Mouse (Mus musculus): Measurements from ENCODE around the gene Mtmr10. TPM values are rescaled to one million over a fixed set of nuclear protein-coding genes. Genes with fewer than 3 reads are reported as not detected.

The Mtmr10 gene
- polyA plus RNA-seq, 1 experiment: 4.5 TPM

- Histone ChIP-seq H3K27ac (ENCODE audit: control insufficient read depth, insufficient read depth, low read length) (no peak overlapping the region), H3K4me1 (replicated peaks; ENCODE audit: control insufficient read depth, insufficient read depth, low read length) (0 out of 2 replicates have a peak, but pooled peaks cover 2% of the 10 kb centered on the region), H3K27me3 (ENCODE audit: control insufficient read depth, insufficient read depth, low read length) (no peaks in the 10 kb centered on the region), H3K4me3 (ENCODE audit: control insufficient read depth, insufficient read depth, low read length) (no peak overlapping the region), H3K36me3 (ENCODE audit: control insufficient read depth, insufficient read depth, low read length) (no peaks in the 10 kb centered on the region)
- TF ChIP-seq POLR2A (IDR thresholded peaks at IDR 0.05; ENCODE audit: control insufficient read depth, extremely low read depth, insufficient read depth, low read length, poor library complexity) (no peak), CTCF (IDR thresholded peaks at IDR 0.05; ENCODE audit: borderline replicate concordance, control insufficient read depth, extremely low read depth, insufficient read depth, low read length, poor library complexity) (no peak)
- DNase-seq: no peak
- 94% methylated on average over 6 of the region's 6 CpGs for WGBS
These were observed 43.1 kb upstream of the Mtmr10 start for GRCm38 (mm10) chr7:64244371-64244770.

GRCm38 (mm10) chr7:64246713-64247112 lies 40.7 kb upstream of the Mtmr10 start:
- no peaks in the 10 kb centered on the region for H3K36me3 ChIP-seq (ENCODE audit: control insufficient read depth, insufficient read depth, low read length)
- H3K27me3 ChIP-seq (ENCODE audit: control insufficient read depth, insufficient read depth, low read length): no peaks in the 10 kb centered on the region
- 91% methylated on average over 4 of the region's 4 CpGs for WGBS
- peaks cover 5% of the 10 kb centered on the region for H3K4me1 ChIP-seq (replicated peaks; ENCODE audit: control insufficient read depth, insufficient read depth, low read length)
- no peak overlapping the region for H3K4me3 ChIP-seq (ENCODE audit: control insufficient read depth, insufficient read depth, low read length)
- TF ChIP-seq CTCF (IDR thresholded peaks at IDR 0.05; ENCODE audit: borderline replicate concordance, control insufficient read depth, extremely low read depth, insufficient read depth, low read length, poor library complexity) (no peak), POLR2A (IDR thresholded peaks at IDR 0.05; ENCODE audit: control insufficient read depth, extremely low read depth, insufficient read depth, low read length, poor library complexity) (no peak)
- DNase-seq: no peak
- H3K27ac ChIP-seq (ENCODE audit: control insufficient read depth, insufficient read depth, low read length): no peak overlapping the region

- TF ChIP-seq CTCF (IDR thresholded peaks at IDR 0.05; ENCODE audit: borderline replicate concordance, control insufficient read depth, extremely low read depth, insufficient read depth, low read length, poor library complexity) (no peak), POLR2A (IDR thresholded peaks at IDR 0.05; ENCODE audit: control insufficient read depth, extremely low read depth, insufficient read depth, low read length, poor library complexity) (no peak)
- 8% methylated on average over 1 of the region's 1 CpGs for WGBS
These were observed 39.1 kb upstream of the Mtmr10 start for GRCm38 (mm10) chr7:64248352-64248751.

GRCm38 (mm10) chr7:64249715-64250114 lies 37.7 kb upstream of the Mtmr10 start:
- WGBS: 17% methylated on average over 4 of the region's 4 CpGs
- no peak for DNase-seq
- no peak overlapping the region for H3K4me3 ChIP-seq (ENCODE audit: control insufficient read depth, insufficient read depth, low read length)
- H3K27me3 ChIP-seq (ENCODE audit: control insufficient read depth, insufficient read depth, low read length): no peaks in the 10 kb centered on the region
- H3K4me1 ChIP-seq (replicated peaks; ENCODE audit: control insufficient read depth, insufficient read depth, low read length): peaks cover 5% of the 10 kb centered on the region
- H3K36me3 ChIP-seq (ENCODE audit: control insufficient read depth, insufficient read depth, low read length): no peaks in the 10 kb centered on the region
- H3K27ac ChIP-seq (ENCODE audit: control insufficient read depth, insufficient read depth, low read length): no peak overlapping the region
- TF ChIP-seq CTCF (IDR thresholded peaks at IDR 0.05; ENCODE audit: borderline replicate concordance, control insufficient read depth, extremely low read depth, insufficient read depth, low read length, poor library complexity): no peak
- no peak for TF ChIP-seq POLR2A (IDR thresholded peaks at IDR 0.05; ENCODE audit: control insufficient read depth, extremely low read depth, insufficient read depth, low read length, poor library complexity)

More at GRCm38 (mm10) chr7:64248352-64248751, 39.1 kb upstream of the Mtmr10 start:
- Histone ChIP-seq H3K27ac (ENCODE audit: control insufficient read depth, insufficient read depth, low read length) (no peak overlapping the region), H3K4me1 (replicated peaks; ENCODE audit: control insufficient read depth, insufficient read depth, low read length) (peaks cover 5% of the 10 kb centered on the region), H3K36me3 (ENCODE audit: control insufficient read depth, insufficient read depth, low read length) (no peaks in the 10 kb centered on the region), H3K27me3 (ENCODE audit: control insufficient read depth, insufficient read depth, low read length) (no peaks in the 10 kb centered on the region), H3K4me3 (ENCODE audit: control insufficient read depth, insufficient read depth, low read length) (no peak overlapping the region)
- DNase-seq: no peak

GRCm38 (mm10) chr7:64250417-64250816 lies 37.0 kb upstream of the Mtmr10 start:
- H3K4me3 ChIP-seq (ENCODE audit: control insufficient read depth, insufficient read depth, low read length): no peak overlapping the region
- no peak overlapping the region for H3K27ac ChIP-seq (ENCODE audit: control insufficient read depth, insufficient read depth, low read length)
- TF ChIP-seq CTCF (IDR thresholded peaks at IDR 0.05; ENCODE audit: borderline replicate concordance, control insufficient read depth, extremely low read depth, insufficient read depth, low read length, poor library complexity) (no peak), POLR2A (IDR thresholded peaks at IDR 0.05; ENCODE audit: control insufficient read depth, extremely low read depth, insufficient read depth, low read length, poor library complexity) (no peak)
- H3K27me3 ChIP-seq (ENCODE audit: control insufficient read depth, insufficient read depth, low read length): no peaks in the 10 kb centered on the region
- peaks cover 5% of the 10 kb centered on the region for H3K4me1 ChIP-seq (replicated peaks; ENCODE audit: control insufficient read depth, insufficient read depth, low read length)
- DNase-seq: no peak
- 89% methylated on average over 7 of the region's 7 CpGs for WGBS
- H3K36me3 ChIP-seq (ENCODE audit: control insufficient read depth, insufficient read depth, low read length): no peaks in the 10 kb centered on the region

- TF ChIP-seq CTCF (IDR thresholded peaks at IDR 0.05; ENCODE audit: borderline replicate concordance, control insufficient read depth, extremely low read depth, insufficient read depth, low read length, poor library complexity) (no peak), POLR2A (IDR thresholded peaks at IDR 0.05; ENCODE audit: control insufficient read depth, extremely low read depth, insufficient read depth, low read length, poor library complexity) (no peak)
- no peaks in the 10 kb centered on the region for H3K27me3 ChIP-seq (ENCODE audit: control insufficient read depth, insufficient read depth, low read length)
- DNase-seq: no peak
- no peaks in the 10 kb centered on the region for H3K36me3 ChIP-seq (ENCODE audit: control insufficient read depth, insufficient read depth, low read length)
- H3K4me1 ChIP-seq (replicated peaks; ENCODE audit: control insufficient read depth, insufficient read depth, low read length): peaks cover 3% of the 10 kb centered on the region
- H3K4me3 ChIP-seq (ENCODE audit: control insufficient read depth, insufficient read depth, low read length): no peak overlapping the region
- 94% methylated on average over 3 of the region's 3 CpGs for WGBS
- H3K27ac ChIP-seq (ENCODE audit: control insufficient read depth, insufficient read depth, low read length): no peak overlapping the region
These were observed 33.7 kb upstream of the Mtmr10 start for GRCm38 (mm10) chr7:64253736-64254135.

All from thymus, adult 2 months (tissue).